In genomic region chrX:137142546-137142945, GRCm38 (mm10) we compare ENCODE assay signal across 16 mouse cellular contexts. TPM values are rescaled to one million over a fixed set of nuclear protein-coding genes. Genes with fewer than 3 reads are reported as not detected.
DNase-seq lines count a peak whose midpoint lies in the region; ATAC-seq and TF ChIP-seq lines count a peak whose summit lies in the region.
"Had no signal": no experiment of that assay in that cellular context is flagged by ENCODE, and none has a peak within 500 bp of the region (broad histone marks: within the 10 kb centered on the region; RNA-seq: fewer than 3 reads in every experiment).

No protein-coding gene starts in this region.

- no peak for TF ChIP-seq EP300 in ES-Bruce4 (IDR thresholded peaks at IDR 0.05; ENCODE audit: insufficient read depth, low read depth, low read length)
- TF ChIP-seq EP300 in stomach, postnatal 0 days (optimal IDR thresholded peaks at IDR 0.05) = no peak

- H3K4me3 ChIP-seq in midbrain, postnatal 0 days (ENCODE audit: low read depth, low read length) = no peak overlapping the region
- no peak overlapping the region for H3K4me3 ChIP-seq in midbrain, embryonic 10.5 days
- no peak overlapping the region for H3K4me3 ChIP-seq in ES-Bruce4 (ENCODE audit: low read depth, low read length)
- no peak overlapping the region for H3K4me3 ChIP-seq in stomach, postnatal 0 days (ENCODE audit: low read depth, low read length)
- H3K4me3 ChIP-seq in heart, embryonic 11.5 days (ENCODE audit: low read depth, low read length) = no peak overlapping the region
- H3K4me3 ChIP-seq: erythroblast, embryonic 14.5 days; stomach, embryonic 15.5 days had no signal

- H3K27ac ChIP-seq in midbrain, postnatal 0 days (ENCODE audit: low read depth, low read length) = no peak overlapping the region
- H3K27ac ChIP-seq in midbrain, embryonic 10.5 days (replicated peaks) = no peak overlapping the region
- no peak overlapping the region for H3K27ac ChIP-seq in ES-Bruce4 (ENCODE audit: insufficient read depth, low read length)
- H3K27ac ChIP-seq in stomach, postnatal 0 days (replicated peaks) = no peak overlapping the region
- H3K27ac ChIP-seq in heart, embryonic 11.5 days (ENCODE audit: low read depth, low read length) = no peak overlapping the region
- H3K27ac ChIP-seq: stomach, embryonic 15.5 days had no signal

- no peak overlapping the region for H3K4me2 ChIP-seq in midbrain, postnatal 0 days (ENCODE audit: low read depth, low read length, poor library complexity, severe bottlenecking)
- H3K4me2 ChIP-seq in stomach, postnatal 0 days (replicated peaks; ENCODE audit: low read depth) = no peak overlapping the region
- no peak overlapping the region for H3K4me2 ChIP-seq in heart, embryonic 11.5 days
- H3K4me2 ChIP-seq: stomach, embryonic 15.5 days had no signal

- no peak for ATAC-seq in midbrain, postnatal 0 days (ENCODE audit: low FRiP score)
- ATAC-seq in stomach, postnatal 0 days (ENCODE audit: low FRiP score, low TSS enrichment) = no peak
- no peak for ATAC-seq in heart, embryonic 11.5 days (replicated peaks; ENCODE audit: insufficient number of reproducible peaks, low FRiP score, low TSS enrichment)

- no peaks in the 10 kb centered on the region for H3K27me3 ChIP-seq in midbrain, postnatal 0 days (ENCODE audit: insufficient read depth, low read length)
- no peaks in the 10 kb centered on the region for H3K27me3 ChIP-seq in midbrain, embryonic 10.5 days (ENCODE audit: low read depth, poor library complexity, severe bottlenecking)
- H3K27me3 ChIP-seq in ES-Bruce4 (ENCODE audit: control insufficient read depth, insufficient read depth, low read length, poor library complexity, severe bottlenecking) = no peaks in the 10 kb centered on the region
- no peaks in the 10 kb centered on the region for H3K27me3 ChIP-seq in stomach, postnatal 0 days (ENCODE audit: control insufficient read depth, insufficient read depth, low read length)
- H3K27me3 ChIP-seq in heart, embryonic 11.5 days (ENCODE audit: control insufficient read depth, insufficient read depth, low read length) = no peaks in the 10 kb centered on the region
- H3K27me3 ChIP-seq: stomach, embryonic 15.5 days had no signal

- H3K36me3 ChIP-seq in midbrain, postnatal 0 days (ENCODE audit: insufficient read depth, low read length) = no peaks in the 10 kb centered on the region
- H3K36me3 ChIP-seq in midbrain, embryonic 10.5 days = no peaks in the 10 kb centered on the region
- no peaks in the 10 kb centered on the region for H3K36me3 ChIP-seq in ES-Bruce4 (ENCODE audit: control insufficient read depth, insufficient read depth, low read length, poor library complexity, severe bottlenecking)
- H3K36me3 ChIP-seq in stomach, postnatal 0 days (ENCODE audit: control insufficient read depth, insufficient read depth, low read length) = no peaks in the 10 kb centered on the region
- H3K36me3 ChIP-seq in heart, embryonic 11.5 days (ENCODE audit: control insufficient read depth, insufficient read depth, low read length) = no peaks in the 10 kb centered on the region
- H3K36me3 ChIP-seq: stomach, embryonic 15.5 days had no signal

- H3K4me1 ChIP-seq in midbrain, postnatal 0 days (ENCODE audit: insufficient read depth, low read length) = no peaks in the 10 kb centered on the region
- no peaks in the 10 kb centered on the region for H3K4me1 ChIP-seq in midbrain, embryonic 10.5 days
- no peaks in the 10 kb centered on the region for H3K4me1 ChIP-seq in ES-Bruce4 (ENCODE audit: control insufficient read depth, insufficient read depth, low read length)
- H3K4me1 ChIP-seq in stomach, postnatal 0 days (replicated peaks; ENCODE audit: control insufficient read depth, insufficient read depth) = no peaks in the 10 kb centered on the region
- H3K4me1 ChIP-seq in heart, embryonic 11.5 days (ENCODE audit: control insufficient read depth, insufficient read depth, low read length) = no peaks in the 10 kb centered on the region
- H3K4me1 ChIP-seq: stomach, embryonic 15.5 days had no signal

- peak; percentile 30; the same call in 1 of the 2 replicates for TF ChIP-seq CTCF in midbrain, postnatal 0 days (IDR thresholded peaks at IDR 0.05)
- peak; percentile 58 for TF ChIP-seq CTCF in ES-Bruce4 (IDR thresholded peaks at IDR 0.05; ENCODE audit: low read depth, low read length)
- peak; percentile 46 for TF ChIP-seq CTCF in stomach, postnatal 0 days (IDR thresholded peaks at IDR 0.05; ENCODE audit: low read depth)

- no peak for DNase-seq in midbrain, postnatal 0 days (ENCODE audit: low spot score)
- DNase-seq in midbrain, embryonic 10.5 days (ENCODE audit: low spot score) = no peak
- DNase-seq in adipocyte (ENCODE audit: low spot score) = peak; percentile 18
- DNase-seq in stomach, postnatal 0 days (ENCODE audit: low spot score) = no peak
- DNase-seq in kidney, adult 9 months = no peak
- DNase-seq: adrenal gland, postnatal 25 days; gastrocnemius, postnatal 25 days; heart, postnatal 4 days; kidney, postnatal 10 days; left cerebral cortex, postnatal 4 days; lung, postnatal 14 days; retina, postnatal 1 day had no signal

- no peaks in the 10 kb centered on the region for H3K9me3 ChIP-seq in midbrain, postnatal 0 days (ENCODE audit: low read length)
- H3K9me3 ChIP-seq in midbrain, embryonic 10.5 days (replicated peaks) = no peaks in the 10 kb centered on the region
- no peaks in the 10 kb centered on the region for H3K9me3 ChIP-seq in ES-Bruce4 (replicated peaks; ENCODE audit: control insufficient read depth, insufficient read depth, low read length, poor library complexity, severe bottlenecking)
- no peaks in the 10 kb centered on the region for H3K9me3 ChIP-seq in stomach, postnatal 0 days (ENCODE audit: control insufficient read depth, low read length)
- H3K9me3 ChIP-seq in heart, embryonic 11.5 days (replicated peaks; ENCODE audit: control insufficient read depth, low read length) = no peaks in the 10 kb centered on the region
- H3K9me3 ChIP-seq: stomach, embryonic 15.5 days had no signal

- no peak for TF ChIP-seq POLR2A in ES-Bruce4 (IDR thresholded peaks at IDR 0.05; ENCODE audit: insufficient read depth, low read length)

- 38% methylated on average over 2 of the region's 2 CpGs for WGBS in midbrain, postnatal 0 days
- 18% methylated on average over 2 of the region's 2 CpGs for WGBS in midbrain, embryonic 10.5 days
- 29% methylated on average over 2 of the region's 2 CpGs for WGBS in stomach, postnatal 0 days
- WGBS in heart, embryonic 11.5 days (ENCODE audit: insufficient replicate concordance) = 37% methylated on average over 2 of the region's 2 CpGs

- no peak overlapping the region for H3K9ac ChIP-seq in midbrain, postnatal 0 days (replicated peaks; ENCODE audit: low read length, poor library complexity, severe bottlenecking)
- H3K9ac ChIP-seq in ES-Bruce4 (ENCODE audit: low read depth, poor library complexity, severe bottlenecking) = no peak overlapping the region
- no peak overlapping the region for H3K9ac ChIP-seq in stomach, postnatal 0 days (ENCODE audit: low read length)
- no peak overlapping the region for H3K9ac ChIP-seq in heart, embryonic 11.5 days (ENCODE audit: low read depth, low read length)
- H3K9ac ChIP-seq: stomach, embryonic 15.5 days had no signal

RNA-seq across cellular contexts. Expression of gene Esx1, which starts 20.7 kb away (rescaled TPM):
- not detected in 2 replicates for total RNA-seq in midbrain, postnatal 0 days (2014; rRNA removed)
- polyA plus RNA-seq in midbrain, postnatal 0 days (2015; fragmentation: Nextera tagmentation; extraction: Ambion mirVana) = not detected in 2 replicates
- not detected in 2 replicates for polyA plus RNA-seq in midbrain, embryonic 10.5 days (2016; fragmentation: Nextera tagmentation; extraction: Ambion mirVana)
- 15.6 and 18.6 TPM in 2 replicates for polyA plus RNA-seq in ES-Bruce4 (2011; ENCODE audit: insufficient read depth, insufficient read length, low read depth, missing spikeins)
- polyA plus RNA-seq in stomach, postnatal 0 days (2015; fragmentation: Nextera tagmentation; extraction: Ambion mirVana) = 0.06 TPM in 1 of 2 replicates, not detected in the other
- not detected in 2 replicates for polyA plus RNA-seq in heart, embryonic 11.5 days (2014; fragmentation: Nextera tagmentation; extraction: Ambion mirVana)
- total RNA-seq: adrenal gland, postnatal 25 days; gastrocnemius, postnatal 25 days; heart, postnatal 4 days; left cerebral cortex, postnatal 4 days had no signal
- polyA plus RNA-seq: erythroblast, embryonic 14.5 days; stomach, embryonic 15.5 days had no signal

Comparison
In these comparisons a context has a peak if more than half of its experiments do, and no peak if none do; other contexts are left out.
1. RNA of gene Esx1, which starts 20.7 kb away (polyA plus RNA-seq): 15.6 to 18.6 TPM in ES-Bruce4; not detected in midbrain, postnatal 0 days, not detected in midbrain, embryonic 10.5 days, 0.06 TPM in stomach, postnatal 0 days and not detected in heart, embryonic 11.5 days; every median in the first group is over 10 times any median in the second.
2. Peak in every context shown above with its lines, with median percentiles within 50 percentile points of each other: CTCF ChIP-seq.